Mouse (Mus musculus): ENCODE results near the gene Nat9. TPM values are rescaled to one million over a fixed set of nuclear protein-coding genes. Genes with fewer than 3 reads are reported as not detected.

The Nat9 gene
- total and polyA plus RNA-seq, 2 experiments from 2014 or later: 7.7 to 21.6 TPM

GRCm38 (mm10) chr11:115150741-115151254 lies 36.9 kb downstream of the Nat9 start:
- no peak for DNase-seq (ENCODE audit: low spot score)
- no peak for ATAC-seq (ENCODE audit: insufficient read depth, low read depth)
- 56% methylated on average over 6 of the region's 6 CpGs for WGBS
- Histone ChIP-seq H3K4me1 (ENCODE audit: control insufficient read depth, insufficient read depth) (no peaks in the 10 kb centered on the region), H3K27me3 (ENCODE audit: control insufficient read depth, insufficient read depth, low read length) (peaks cover 34% of the 10 kb centered on the region), H3K4me2 (ENCODE audit: low read depth, low read length) (no peak overlapping the region), H3K27ac (ENCODE audit: low read depth) (no peak overlapping the region), H3K4me3 (ENCODE audit: low read depth, low read length) (no peak overlapping the region), H3K36me3 (replicated peaks; ENCODE audit: control insufficient read depth, insufficient read depth, low read length) (no peaks in the 10 kb centered on the region), H3K9me3 (replicated peaks; ENCODE audit: control insufficient read depth, low read length) (0 out of 2 replicates have a peak, but pooled peaks cover 4% of the 10 kb centered on the region), H3K9ac (replicated peaks; ENCODE audit: low read depth, low read length) (no peak overlapping the region)
- TF ChIP-seq CTCF (IDR thresholded peaks at IDR 0.05; ENCODE audit: low read depth): no peak

GRCm38 (mm10) chr11:115147813-115148212 lies 39.8 kb downstream of the Nat9 start:
- WGBS: 69% methylated on average over 4 of the region's 4 CpGs
- Histone ChIP-seq H3K36me3 (replicated peaks; ENCODE audit: control insufficient read depth, insufficient read depth, low read length) (no peaks in the 10 kb centered on the region), H3K27me3 (ENCODE audit: control insufficient read depth, insufficient read depth, low read length) (peaks cover 7% of the 10 kb centered on the region; the same call in 1 of the 2 replicates), H3K27ac (ENCODE audit: low read depth) (no peak overlapping the region), H3K9me3 (replicated peaks; ENCODE audit: control insufficient read depth, low read length) (0 out of 2 replicates have a peak, but pooled peaks cover 4% of the 10 kb centered on the region), H3K4me3 (ENCODE audit: low read depth, low read length) (no peak overlapping the region), H3K4me1 (ENCODE audit: control insufficient read depth, insufficient read depth) (no peaks in the 10 kb centered on the region), H3K4me2 (ENCODE audit: low read depth, low read length) (no peak overlapping the region), H3K9ac (replicated peaks; ENCODE audit: low read depth, low read length) (no peak overlapping the region)
- TF ChIP-seq CTCF (IDR thresholded peaks at IDR 0.05; ENCODE audit: low read depth): no peak
- TF ChIP-seq EP300 (IDR thresholded peaks at IDR 0.05; ENCODE audit: low read depth): no peak
- DNase-seq (ENCODE audit: low spot score) (no peak), ATAC-seq (ENCODE audit: insufficient read depth, low read depth) (no peak)

- no peak for DNase-seq (ENCODE audit: low spot score)
- ATAC-seq (ENCODE audit: insufficient read depth, low read depth): no peak
- Histone ChIP-seq H3K4me1 (ENCODE audit: control insufficient read depth, insufficient read depth) (no peaks in the 10 kb centered on the region), H3K36me3 (replicated peaks; ENCODE audit: control insufficient read depth, insufficient read depth, low read length) (no peaks in the 10 kb centered on the region), H3K9me3 (replicated peaks; ENCODE audit: control insufficient read depth, low read length) (no peaks in the 10 kb centered on the region), H3K4me3 (ENCODE audit: low read depth, low read length) (no peak overlapping the region), H3K9ac (replicated peaks; ENCODE audit: low read depth, low read length) (no peak overlapping the region), H3K27ac (ENCODE audit: low read depth) (no peak overlapping the region), H3K27me3 (ENCODE audit: control insufficient read depth, insufficient read depth, low read length) (no peaks in the 10 kb centered on the region), H3K4me2 (ENCODE audit: low read depth, low read length) (no peak overlapping the region)
- TF ChIP-seq CTCF (IDR thresholded peaks at IDR 0.05; ENCODE audit: low read depth) (no peak), EP300 (IDR thresholded peaks at IDR 0.05; ENCODE audit: low read depth) (no peak)
- 71% methylated on average over 2 of the region's 2 CpGs for WGBS
Measured at GRCm38 (mm10) chr11:115141970-115142369, 45.7 kb downstream of the Nat9 start.

GRCm38 (mm10) chr11:115138597-115139262 lies 48.9 kb downstream of the Nat9 start:
- DNase-seq (ENCODE audit: low spot score) (no peak), ATAC-seq (ENCODE audit: insufficient read depth, low read depth) (no peak)
- Histone ChIP-seq H3K27me3 (ENCODE audit: control insufficient read depth, insufficient read depth, low read length) (no peaks in the 10 kb centered on the region), H3K9me3 (replicated peaks; ENCODE audit: control insufficient read depth, low read length) (no peaks in the 10 kb centered on the region), H3K9ac (replicated peaks; ENCODE audit: low read depth, low read length) (no peak overlapping the region), H3K4me1 (ENCODE audit: control insufficient read depth, insufficient read depth) (no peaks in the 10 kb centered on the region), H3K4me2 (ENCODE audit: low read depth, low read length) (no peak overlapping the region), H3K4me3 (ENCODE audit: low read depth, low read length) (no peak overlapping the region), H3K36me3 (replicated peaks; ENCODE audit: control insufficient read depth, insufficient read depth, low read length) (no peaks in the 10 kb centered on the region), H3K27ac (ENCODE audit: low read depth) (no peak overlapping the region)
- TF ChIP-seq CTCF (IDR thresholded peaks at IDR 0.05; ENCODE audit: low read depth) (no peak), EP300 (IDR thresholded peaks at IDR 0.05; ENCODE audit: low read depth) (no peak)
- WGBS: 61% methylated on average over 5 of the region's 5 CpGs

GRCm38 (mm10) chr11:115133800-115134199 lies 53.9 kb downstream of the Nat9 start, which contains the start of gene Cd300lf:
TSS of gene Cd300lf (minus strand) at chr11:115133992.
- TF ChIP-seq EP300 (IDR thresholded peaks at IDR 0.05; ENCODE audit: low read depth): no peak
- no peak for TF ChIP-seq CTCF (IDR thresholded peaks at IDR 0.05; ENCODE audit: low read depth)
- DNase-seq (ENCODE audit: low spot score) (no peak), ATAC-seq (ENCODE audit: insufficient read depth, low read depth) (no peak)
- H3K27ac ChIP-seq (ENCODE audit: low read depth): no peak within 1 kb of the TSS
- no peaks in the 10 kb centered on the region for H3K4me1 ChIP-seq (ENCODE audit: control insufficient read depth, insufficient read depth)
- no peak within 1 kb of the TSS for H3K9ac ChIP-seq (replicated peaks; ENCODE audit: low read depth, low read length)
- 56% methylated on average over 8 of the region's 8 CpGs for WGBS
- no peak within 1 kb of the TSS for H3K4me3 ChIP-seq (ENCODE audit: low read depth, low read length)
- H3K4me2 ChIP-seq (ENCODE audit: low read depth, low read length): no peak within 1 kb of the TSS
- no peaks in the 10 kb centered on the region for H3K27me3 ChIP-seq (ENCODE audit: control insufficient read depth, insufficient read depth, low read length)
- H3K36me3 ChIP-seq (replicated peaks; ENCODE audit: control insufficient read depth, insufficient read depth, low read length): no peaks in the 10 kb centered on the region
- no peaks in the 10 kb centered on the region for H3K9me3 ChIP-seq (replicated peaks; ENCODE audit: control insufficient read depth, low read length)

Other genes starting within 250 kb of the Nat9 start
- not detected in 2 replicates for gene Cd300c, start 218.7 kb downstream of the Nat9 start, total RNA-seq (2014; rRNA removed; ENCODE audit: low replicate concordance)
- gene Cd300c, start 218.7 kb downstream of the Nat9 start, polyA plus RNA-seq (2015; fragmentation: Nextera tagmentation; extraction: Ambion mirVana): not detected in 2 replicates
- not detected in 2 replicates for gene Cd300ld, start 197.9 kb downstream of the Nat9 start, total RNA-seq (2014; rRNA removed; ENCODE audit: low replicate concordance)
- gene Cd300ld, start 197.9 kb downstream of the Nat9 start, polyA plus RNA-seq (2015; fragmentation: Nextera tagmentation; extraction: Ambion mirVana): 0.31 and 0.32 TPM in 2 replicates
- gene Cd300c2, start 186.0 kb downstream of the Nat9 start, total RNA-seq (2014; rRNA removed; ENCODE audit: low replicate concordance): 0.19 and 3.2 TPM in 2 replicates
- 2.5 and 3.2 TPM in 2 replicates for gene Cd300c2, start 186.0 kb downstream of the Nat9 start, polyA plus RNA-seq (2015; fragmentation: Nextera tagmentation; extraction: Ambion mirVana)
- not detected in 2 replicates for gene Cd300ld2, start 171.7 kb downstream of the Nat9 start, total RNA-seq (2014; rRNA removed; ENCODE audit: low replicate concordance)
- not detected in 2 replicates for gene Cd300ld2, start 171.7 kb downstream of the Nat9 start, polyA plus RNA-seq (2015; fragmentation: Nextera tagmentation; extraction: Ambion mirVana)
- gene Cd300ld4, start 160.8 kb downstream of the Nat9 start, total RNA-seq (2014; rRNA removed; ENCODE audit: low replicate concordance): not detected in 2 replicates
- not detected in 2 replicates for gene Cd300ld4, start 160.8 kb downstream of the Nat9 start, polyA plus RNA-seq (2015; fragmentation: Nextera tagmentation; extraction: Ambion mirVana)
- not detected in 2 replicates for gene Cd300ld5, start 150.1 kb downstream of the Nat9 start, total RNA-seq (2014; rRNA removed; ENCODE audit: low replicate concordance)
- gene Cd300ld5, start 150.1 kb downstream of the Nat9 start, polyA plus RNA-seq (2015; fragmentation: Nextera tagmentation; extraction: Ambion mirVana): not detected in 2 replicates
- gene Cd300ld3, start 139.4 kb downstream of the Nat9 start, total RNA-seq (2014; rRNA removed; ENCODE audit: low replicate concordance): not detected in 2 replicates
- not detected in 2 replicates for gene Cd300ld3, start 139.4 kb downstream of the Nat9 start, polyA plus RNA-seq (2015; fragmentation: Nextera tagmentation; extraction: Ambion mirVana)
- gene Cd300e, start 125.7 kb downstream of the Nat9 start, total RNA-seq (2014; rRNA removed; ENCODE audit: low replicate concordance): not detected in 2 replicates
- 0.07 TPM in 1 of 2 replicates, not detected in the other for gene Cd300e, start 125.7 kb downstream of the Nat9 start, polyA plus RNA-seq (2015; fragmentation: Nextera tagmentation; extraction: Ambion mirVana)
- 0.04 and 2.0 TPM in 2 replicates for gene Rab37, start 96.4 kb downstream of the Nat9 start, total RNA-seq (2014; rRNA removed; ENCODE audit: low replicate concordance)
- gene Rab37, start 96.4 kb downstream of the Nat9 start, polyA plus RNA-seq (2015; fragmentation: Nextera tagmentation; extraction: Ambion mirVana): 1.1 and 1.3 TPM in 2 replicates
- gene Cd300lf, start 53.9 kb downstream of the Nat9 start, total RNA-seq (2014; rRNA removed; ENCODE audit: low replicate concordance): 0.15 and 3.3 TPM in 2 replicates
- gene Cd300lf, start 53.9 kb downstream of the Nat9 start, polyA plus RNA-seq (2015; fragmentation: Nextera tagmentation; extraction: Ambion mirVana): 0.63 and 0.96 TPM in 2 replicates
- gene Slc9a3r1, start 24.5 kb downstream of the Nat9 start, total RNA-seq (2014; rRNA removed; ENCODE audit: low replicate concordance): 11.3 and 13.6 TPM in 2 replicates
- 12.3 and 14.2 TPM in 2 replicates for gene Slc9a3r1, start 24.5 kb downstream of the Nat9 start, polyA plus RNA-seq (2015; fragmentation: Nextera tagmentation; extraction: Ambion mirVana)
- gene Tmem104, start 372 bp downstream of the Nat9 start, total RNA-seq (2014; rRNA removed; ENCODE audit: low replicate concordance): 4.1 and 9.0 TPM in 2 replicates
- gene Tmem104, start 372 bp downstream of the Nat9 start, polyA plus RNA-seq (2015; fragmentation: Nextera tagmentation; extraction: Ambion mirVana): 6.0 and 6.4 TPM in 2 replicates
- gene Grin2c, start 79.4 kb upstream of the Nat9 start, total RNA-seq (2014; rRNA removed; ENCODE audit: low replicate concordance): 0.15 and 1.6 TPM in 2 replicates
- not detected in 2 replicates for gene Grin2c, start 79.4 kb upstream of the Nat9 start, polyA plus RNA-seq (2015; fragmentation: Nextera tagmentation; extraction: Ambion mirVana)
- gene Fdxr, start 89.2 kb upstream of the Nat9 start, total RNA-seq (2014; rRNA removed; ENCODE audit: low replicate concordance): 13.8 and 18.2 TPM in 2 replicates
- gene Fdxr, start 89.2 kb upstream of the Nat9 start, polyA plus RNA-seq (2015; fragmentation: Nextera tagmentation; extraction: Ambion mirVana): 9.6 and 10.1 TPM in 2 replicates
- 2.9 and 3.5 TPM in 2 replicates for gene Fads6, start 109.8 kb upstream of the Nat9 start, total RNA-seq (2014; rRNA removed; ENCODE audit: low replicate concordance)
- 0.33 and 0.34 TPM in 2 replicates for gene Fads6, start 109.8 kb upstream of the Nat9 start, polyA plus RNA-seq (2015; fragmentation: Nextera tagmentation; extraction: Ambion mirVana)
- gene Otop2, start 119.3 kb upstream of the Nat9 start, total RNA-seq (2014; rRNA removed; ENCODE audit: low replicate concordance): 0.12 TPM in 1 of 2 replicates, not detected in the other
- not detected in 2 replicates for gene Otop2, start 119.3 kb upstream of the Nat9 start, polyA plus RNA-seq (2015; fragmentation: Nextera tagmentation; extraction: Ambion mirVana)
- 0.31 TPM in 1 of 2 replicates, not detected in the other for gene Ush1g, start 134.2 kb upstream of the Nat9 start, total RNA-seq (2014; rRNA removed; ENCODE audit: low replicate concordance)
- 0.03 and 0.05 TPM in 2 replicates for gene Ush1g, start 134.2 kb upstream of the Nat9 start, polyA plus RNA-seq (2015; fragmentation: Nextera tagmentation; extraction: Ambion mirVana)
- not detected in 2 replicates for gene Otop3, start 146.9 kb upstream of the Nat9 start, total RNA-seq (2014; rRNA removed; ENCODE audit: low replicate concordance)
- gene Otop3, start 146.9 kb upstream of the Nat9 start, polyA plus RNA-seq (2015; fragmentation: Nextera tagmentation; extraction: Ambion mirVana): not detected in 2 replicates
- gene Hid1, start 179.9 kb upstream of the Nat9 start, total RNA-seq (2014; rRNA removed; ENCODE audit: low replicate concordance): 8.3 and 11.9 TPM in 2 replicates
- gene Hid1, start 179.9 kb upstream of the Nat9 start, polyA plus RNA-seq (2015; fragmentation: Nextera tagmentation; extraction: Ambion mirVana): 5.3 and 5.4 TPM in 2 replicates
- gene Cdr2l, start 194.1 kb upstream of the Nat9 start, total RNA-seq (2014; rRNA removed; ENCODE audit: low replicate concordance): 23.1 and 26.7 TPM in 2 replicates
- gene Cdr2l, start 194.1 kb upstream of the Nat9 start, polyA plus RNA-seq (2015; fragmentation: Nextera tagmentation; extraction: Ambion mirVana): 5.2 and 5.6 TPM in 2 replicates
- gene Mrpl58, start 215.9 kb upstream of the Nat9 start, total RNA-seq (2014; rRNA removed; ENCODE audit: low replicate concordance): 107 and 285 TPM in 2 replicates
- 224 and 232 TPM in 2 replicates for gene Mrpl58, start 215.9 kb upstream of the Nat9 start, polyA plus RNA-seq (2015; fragmentation: Nextera tagmentation; extraction: Ambion mirVana)
- 991 and 1,040 TPM in 2 replicates for gene Atp5h, start 232.1 kb upstream of the Nat9 start, total RNA-seq (2014; rRNA removed; ENCODE audit: low replicate concordance)
- 4,106 and 4,345 TPM in 2 replicates for gene Atp5h, start 232.1 kb upstream of the Nat9 start, polyA plus RNA-seq (2015; fragmentation: Nextera tagmentation; extraction: Ambion mirVana)
- gene Kctd2, start 232.3 kb upstream of the Nat9 start, total RNA-seq (2014; rRNA removed; ENCODE audit: low replicate concordance): 8.3 and 8.4 TPM in 2 replicates
- 15.1 and 15.6 TPM in 2 replicates for gene Kctd2, start 232.3 kb upstream of the Nat9 start, polyA plus RNA-seq (2015; fragmentation: Nextera tagmentation; extraction: Ambion mirVana)